Mouse (Mus musculus) hindbrain, embryonic 13.5 days (tissue): ENCODE results near the gene Vcl. TPM values are rescaled to one million over a fixed set of nuclear protein-coding genes. Genes with fewer than 3 reads are reported as not detected.
A peak's percentile ranks its signal among the peaks of the same experiment; 100 is the strongest.

Experiments
- ATAC-seq: fragments of 200-750 bp; cut with Nextera tagmentation; 2 replicates; pipeline ENCODE4 v1.8.0; 2017; ENCODE audit warnings: moderate TSS enrichment; ENCODE audit not compliant: low FRiP score
- H3K27ac ChIP-seq: fragments of 300-500 bp; sonication (generic); 2 replicates; pipeline ENCODE4 v1.5.1; 2015; ENCODE audit warnings: inconsistent platforms, mild to moderate bottlenecking, moderate library complexity
- H3K27me3 ChIP-seq: fragments of 300-500 bp; sonication (generic); 2 replicates; pipeline ENCODE4 v1.6.1; 2015; ENCODE audit warnings: mild to moderate bottlenecking, inconsistent platforms
- H3K36me3 ChIP-seq: fragments of 300-500 bp; sonication (generic); 2 replicates; pipeline ENCODE4 v1.6.1; 2015; ENCODE audit warnings: mild to moderate bottlenecking, inconsistent platforms
- H3K4me1 ChIP-seq: fragments of 300-500 bp; sonication (generic); replicated peaks from 2 replicates; pipeline ENCODE4 v1.6.1; 2015; ENCODE audit warnings: inconsistent platforms
- H3K4me2 ChIP-seq: fragments of 300-500 bp; sonication (generic); 2 replicates; pipeline ENCODE4 v1.6.1; 2015; ENCODE audit warnings: inconsistent platforms, mild to moderate bottlenecking, moderate library complexity
- H3K4me3 ChIP-seq: fragments of 300-500 bp; sonication (generic); 2 replicates; pipeline ENCODE4 v1.5.1; 2015; ENCODE audit warnings: mild to moderate bottlenecking, inconsistent platforms
- H3K9ac ChIP-seq: fragments of 300-500 bp; sonication (generic); 2 replicates; pipeline ENCODE4 v1.6.1; 2015; ENCODE audit warnings: mild to moderate bottlenecking, inconsistent platforms
- H3K9me3 ChIP-seq: fragments of 300-500 bp; sonication (generic); 2 replicates; pipeline ENCODE4 v1.6.1; 2016; ENCODE audit warnings: inconsistent platforms
- WGBS: fragments of 180-500 bp; shearing (Covaris S2); methylation state at CpG from one replicate; pipeline ENCODE4 v1.1.7; 2015; 5-methylcytosine and 5-hydroxymethylcytosine counted together
- polyA plus RNA-seq: library from polyadenylated mRNA; unstranded; fragments of >200 nt; fragmentation: Nextera tagmentation; extraction: Ambion mirVana; gene quantifications from 2 replicates; pipeline ENCODE4 v1.2.1, GENCODE M21; 2015

The Vcl gene
- polyA plus RNA-seq, 1 experiment from 2014 or later = 15.4 TPM

GRCm38 (mm10) chr14:21053151-21053550 lies 124.0 kb downstream of the Vcl start:
- H3K4me3 ChIP-seq = peak overlapping the region; percentile 90
- H3K36me3 ChIP-seq = no peaks in the 10 kb centered on the region
- peak overlapping the region; percentile 91 for H3K9ac ChIP-seq
- no peaks in the 10 kb centered on the region for H3K27me3 ChIP-seq
- H3K4me1 ChIP-seq = peaks cover 15% of the 10 kb centered on the region
- H3K27ac ChIP-seq = no peak overlapping the region
- H3K4me2 ChIP-seq = peak overlapping the region; percentile 70
- H3K9me3 ChIP-seq = no peaks in the 10 kb centered on the region
- WGBS = 12% methylated on average over 8 of the region's 8 CpGs
- ATAC-seq = no peak

- H3K9me3 ChIP-seq = no peaks in the 10 kb centered on the region
- H3K27ac ChIP-seq = no peak overlapping the region
- no peak overlapping the region for H3K4me3 ChIP-seq
- peak overlapping the region; percentile 70 for H3K4me2 ChIP-seq
- H3K27me3 ChIP-seq = no peaks in the 10 kb centered on the region
- H3K4me1 ChIP-seq = peaks cover 15% of the 10 kb centered on the region
- no peak overlapping the region for H3K9ac ChIP-seq
- WGBS = 49% methylated on average over 7 of the region's 7 CpGs
- no peaks in the 10 kb centered on the region for H3K36me3 ChIP-seq
- no peak for ATAC-seq
Measured at GRCm38 (mm10) chr14:21053586-21053985, 124.4 kb downstream of the Vcl start.

- Histone ChIP-seq H3K4me3 (no peak overlapping the region), H3K9me3 (no peaks in the 10 kb centered on the region), H3K4me2 (no peak overlapping the region), H3K4me1 (no peaks in the 10 kb centered on the region), H3K27me3 (no peaks in the 10 kb centered on the region), H3K27ac (no peak overlapping the region), H3K9ac (no peak overlapping the region), H3K36me3 (no peaks in the 10 kb centered on the region)
- ATAC-seq = no peak
- 92% methylated on average over 2 of the region's 2 CpGs for WGBS
Measured at GRCm38 (mm10) chr14:21058972-21059371, 129.8 kb downstream of the Vcl start.

GRCm38 (mm10) chr14:21062766-21063513 lies 133.7 kb downstream of the Vcl start:
- Histone ChIP-seq H3K27me3 (no peaks in the 10 kb centered on the region), H3K4me1 (no peaks in the 10 kb centered on the region), H3K9ac (no peak overlapping the region), H3K27ac (no peak overlapping the region), H3K36me3 (no peaks in the 10 kb centered on the region), H3K4me2 (no peak overlapping the region), H3K9me3 (no peaks in the 10 kb centered on the region), H3K4me3 (no peak overlapping the region)
- WGBS = 82% methylated on average over 5 of the region's 5 CpGs
- ATAC-seq = no peak

- Histone ChIP-seq H3K27me3 (no peaks in the 10 kb centered on the region), H3K4me1 (no peaks in the 10 kb centered on the region), H3K27ac (no peak overlapping the region), H3K9ac (no peak overlapping the region), H3K36me3 (no peaks in the 10 kb centered on the region), H3K4me3 (no peak overlapping the region), H3K9me3 (no peaks in the 10 kb centered on the region), H3K4me2 (no peak overlapping the region)
- no peak for ATAC-seq
- 66% methylated on average over 1 of the region's 1 CpGs for WGBS
Measured at GRCm38 (mm10) chr14:21064321-21064720, 135.1 kb downstream of the Vcl start.

- 76% methylated on average over 8 of the region's 8 CpGs for WGBS
- Histone ChIP-seq H3K36me3 (no peaks in the 10 kb centered on the region), H3K9ac (no peak overlapping the region), H3K27me3 (no peaks in the 10 kb centered on the region), H3K4me3 (no peak overlapping the region), H3K9me3 (no peaks in the 10 kb centered on the region), H3K4me1 (no peaks in the 10 kb centered on the region), H3K27ac (no peak overlapping the region), H3K4me2 (no peak overlapping the region)
- ATAC-seq = no peak
Measured at GRCm38 (mm10) chr14:21065490-21066162, 136.4 kb downstream of the Vcl start.

GRCm38 (mm10) chr14:21069594-21069993 lies 140.4 kb downstream of the Vcl start:
- H3K27ac ChIP-seq = no peak overlapping the region
- 86% methylated on average over 5 of the region's 5 CpGs for WGBS
- no peaks in the 10 kb centered on the region for H3K36me3 ChIP-seq
- no peak overlapping the region for H3K4me2 ChIP-seq
- no peaks in the 10 kb centered on the region for H3K4me1 ChIP-seq
- H3K4me3 ChIP-seq = no peak overlapping the region
- H3K9me3 ChIP-seq = no peaks in the 10 kb centered on the region
- ATAC-seq = no peak
- H3K9ac ChIP-seq = no peak overlapping the region
- no peaks in the 10 kb centered on the region for H3K27me3 ChIP-seq

GRCm38 (mm10) chr14:21073981-21074380 lies 144.8 kb downstream of the Vcl start:
- Histone ChIP-seq H3K4me3 (no peak overlapping the region), H3K36me3 (no peaks in the 10 kb centered on the region)
- 67% methylated on average over 3 of the region's 3 CpGs for WGBS

GRCm38 (mm10) chr14:21074398-21075320 lies 145.5 kb downstream of the Vcl start:
- no peak for ATAC-seq
- Histone ChIP-seq H3K9ac (no peak overlapping the region), H3K27me3 (no peaks in the 10 kb centered on the region), H3K36me3 (no peaks in the 10 kb centered on the region), H3K27ac (no peak overlapping the region), H3K4me1 (peaks cover 6% of the 10 kb centered on the region), H3K9me3 (no peaks in the 10 kb centered on the region), H3K4me2 (peak overlapping the region; percentile 67), H3K4me3 (peak overlapping the region; percentile 57; the same call in 1 of the 2 replicates)
- 71% methylated on average over 11 of the region's 11 CpGs for WGBS

More at GRCm38 (mm10) chr14:21073981-21074380, 144.8 kb downstream of the Vcl start:
- H3K9me3 ChIP-seq = no peaks in the 10 kb centered on the region
- H3K27me3 ChIP-seq = no peaks in the 10 kb centered on the region
- no peak for ATAC-seq
- no peak overlapping the region for H3K4me2 ChIP-seq
- H3K9ac ChIP-seq = no peak overlapping the region
- no peak overlapping the region for H3K27ac ChIP-seq
- H3K4me1 ChIP-seq = peaks cover 6% of the 10 kb centered on the region

GRCm38 (mm10) chr14:21075751-21076500 lies 146.7 kb downstream of the Vcl start:
- Histone ChIP-seq H3K27me3 (no peaks in the 10 kb centered on the region), H3K9ac (peak overlapping the region; percentile 75), H3K36me3 (no peaks in the 10 kb centered on the region), H3K27ac (peak overlapping the region; percentile 80), H3K4me1 (peaks cover 6% of the 10 kb centered on the region), H3K9me3 (no peaks in the 10 kb centered on the region), H3K4me2 (peak overlapping the region; percentile 67), H3K4me3 (peak overlapping the region; percentile 57)
- peak; percentile 97 for ATAC-seq
- under 1% methylated on average over 58 of the region's 59 CpGs for WGBS

- Histone ChIP-seq H3K36me3 (no peaks in the 10 kb centered on the region), H3K4me2 (peak overlapping the region; percentile 67), H3K4me1 (peaks cover 6% of the 10 kb centered on the region), H3K27ac (0 out of 2 replicates have a peak overlapping the region, but pooled peaks have one; percentile 80), H3K27me3 (no peaks in the 10 kb centered on the region), H3K9ac (peak overlapping the region; percentile 75), H3K4me3 (peak overlapping the region; percentile 57), H3K9me3 (no peaks in the 10 kb centered on the region)
- 48% methylated on average over 7 of the region's 7 CpGs for WGBS
- ATAC-seq = peak; percentile 59
Measured at GRCm38 (mm10) chr14:21076501-21077194, 147.4 kb downstream of the Vcl start.
